Mouse (Mus musculus) MEL (cell line): ENCODE results near the gene Clns1a. TPM values are rescaled to one million over a fixed set of nuclear protein-coding genes. Genes with fewer than 3 reads are reported as not detected.

Experiments used
- DNase-seq: peaks from one replicate; pipeline ENCODE4 v3.0.0; 2011; ENCODE audit warnings: low read depth, low spot score
- H3K27ac ChIP-seq: 2 replicates; pipeline ENCODE4 v1.5.1; 2012; ENCODE audit warnings: low read depth, mild to moderate bottlenecking, control low read depth, low read length, moderate library complexity; ENCODE audit not compliant: control insufficient read depth
- H3K27me3 ChIP-seq, 2 experiments: fragments of 150-350 bp in 1 of 2; sonication (generic) in 1 of 2; 2 replicates each; pipeline ENCODE4 v1.6.1; 2012; ENCODE audit warnings: low read length in 2 of 2, mild to moderate bottlenecking in 2 of 2, improper control_type of control experiment in 1 of 2, moderate library complexity in 1 of 2; ENCODE audit not compliant: insufficient read depth in 2 of 2, control insufficient read depth in 1 of 2
- H3K36me3 ChIP-seq, 2 experiments: 2 replicates each; pipeline ENCODE4 v1.6.1; 2012 to 2014; ENCODE audit warnings: low read length in 2 of 2, improper control_type of control experiment in 1 of 2, inconsistent platforms in 1 of 2, mild to moderate bottlenecking in 1 of 2; ENCODE audit not compliant: insufficient read depth in 2 of 2, control insufficient read depth in 1 of 2
- H3K4me1 ChIP-seq, 2 experiments: fragments of 150-350 bp in 1 of 2; sonication (generic) in 1 of 2; 2 replicates each; pipeline ENCODE4 v1.6.1; 2012; ENCODE audit warnings: low read length in 2 of 2, improper control_type of control experiment in 1 of 2, mild to moderate bottlenecking in 1 of 2; ENCODE audit not compliant: insufficient read depth in 2 of 2, control insufficient read depth in 1 of 2
- H3K4me3 ChIP-seq, 2 experiments: fragments of 150-350 bp in 1 of 2; sonication (generic) in 1 of 2; 2 replicates each; pipeline ENCODE4 v1.5.1; 2012; ENCODE audit warnings: low read depth in 2 of 2, low read length in 2 of 2, mild to moderate bottlenecking in 2 of 2, moderate library complexity in 2 of 2, control low read depth in 1 of 2, improper control_type of control experiment in 1 of 2; ENCODE audit not compliant: control insufficient read depth in 1 of 2, insufficient read depth in 1 of 2
- H3K79me2 ChIP-seq: 2 replicates; pipeline ENCODE4 v1.6.1; 2012; ENCODE audit warnings: mild to moderate bottlenecking, low read length, moderate library complexity; ENCODE audit not compliant: control insufficient read depth, poor library complexity, insufficient read depth
- H3K9ac ChIP-seq: 2 replicates; pipeline ENCODE4 v1.6.1; 2012; ENCODE audit warnings: low read depth, mild to moderate bottlenecking, control low read depth, low read length, moderate library complexity; ENCODE audit not compliant: control insufficient read depth, poor library complexity, severe bottlenecking
- H3K9me3 ChIP-seq: fragments of 150-350 bp; sonication (generic); replicated peaks from 2 replicates; pipeline ENCODE4 v1.6.1; 2012; ENCODE audit warnings: mild to moderate bottlenecking, low read length, improper control_type of control experiment, moderate library complexity; ENCODE audit not compliant: insufficient read depth
- BHLHE40 ChIP-seq: IDR thresholded peaks from 2 replicates; pipeline ENCODE4 v1.6.1; 2012; ENCODE audit warnings: low read depth, mild to moderate bottlenecking, inconsistent platforms, low read length, improper control_type of control experiment, borderline replicate concordance
- CHD1 ChIP-seq: IDR thresholded peaks from 2 replicates; pipeline ENCODE4 v1.6.1; 2012; ENCODE audit warnings: low read depth, mild to moderate bottlenecking, inconsistent platforms, low read length, improper control_type of control experiment
- CHD2 ChIP-seq: IDR thresholded peaks from 2 replicates; pipeline ENCODE4 v1.6.1; 2011; ENCODE audit warnings: low read length, improper control_type of control experiment
- CTCF ChIP-seq, 3 experiments: IDR thresholded peaks in 2 of 3; conservative IDR thresholded peaks in 1 of 3; 2 replicates each; pipeline ENCODE4 v1.5.1; 2011 to 2012; ENCODE audit warnings: low read length in 3 of 3, low read depth in 2 of 3, mild to moderate bottlenecking in 2 of 3, improper control_type of control experiment in 1 of 3, inconsistent platforms in 1 of 3, mixed read lengths in 1 of 3, moderate library complexity in 1 of 3; ENCODE audit not compliant: control insufficient read depth in 1 of 3, insufficient read depth in 1 of 3, poor library complexity in 1 of 3, severe bottlenecking in 1 of 3
- E2F4 ChIP-seq: IDR thresholded peaks from 2 replicates; pipeline ENCODE4 v1.6.1; 2011; ENCODE audit warnings: low read depth, low read length, improper control_type of control experiment, borderline replicate concordance
- ELF1 ChIP-seq: IDR thresholded peaks from 2 replicates; pipeline ENCODE4 v1.6.1; 2014; ENCODE audit warnings: low read depth, mild to moderate bottlenecking, inconsistent platforms, low read length, improper control_type of control experiment, moderate library complexity
- EP300 ChIP-seq, 2 experiments: IDR thresholded peaks; 2 replicates each; pipeline ENCODE4 v1.6.1; 2011; ENCODE audit warnings: improper control_type of control experiment in 2 of 2, low read length in 2 of 2, low read depth in 1 of 2, mild to moderate bottlenecking in 1 of 2
- ETS1 ChIP-seq: IDR thresholded peaks from 2 replicates; pipeline ENCODE4 v1.6.1; 2012; ENCODE audit warnings: low read depth, mild to moderate bottlenecking, inconsistent platforms, low read length, improper control_type of control experiment, moderate library complexity
- GATA1 ChIP-seq: IDR thresholded peaks from 2 replicates; pipeline ENCODE4 v1.6.1; 2011; ENCODE audit warnings: low read depth, low read length, improper control_type of control experiment
- JUND ChIP-seq: IDR thresholded peaks from 2 replicates; pipeline ENCODE4 v1.6.1; 2011; ENCODE audit warnings: low read depth, mild to moderate bottlenecking, improper control_type of control experiment, low read length
- KAT2A ChIP-seq: conservative IDR thresholded peaks from 2 replicates; pipeline ENCODE4 v1.6.1; 2012; ENCODE audit warnings: low read depth, low read length, improper control_type of control experiment, inconsistent platforms
- MAFK ChIP-seq: IDR thresholded peaks from 2 replicates; pipeline ENCODE4 v1.6.1; 2011; ENCODE audit warnings: low read depth, mild to moderate bottlenecking, low read length, improper control_type of control experiment, borderline replicate concordance
- MAX ChIP-seq: IDR thresholded peaks from 2 replicates; pipeline ENCODE4 v1.6.1; 2011; ENCODE audit warnings: low read length, improper control_type of control experiment
- MXI1 ChIP-seq: IDR thresholded peaks from 2 replicates; pipeline ENCODE4 v1.6.1; 2011; ENCODE audit warnings: mild to moderate bottlenecking, low read depth, low read length, improper control_type of control experiment
- NELFE ChIP-seq: IDR thresholded peaks from 2 replicates; pipeline ENCODE4 v1.6.1; 2011; ENCODE audit warnings: low read depth, low read length, improper control_type of control experiment
- POLR2A ChIP-seq, 2 experiments: IDR thresholded peaks; 2 replicates each; pipeline ENCODE4 v1.6.1; 2011 to 2012; ENCODE audit warnings: low read length in 2 of 2, mild to moderate bottlenecking in 2 of 2, control low read depth in 1 of 2, improper control_type of control experiment in 1 of 2, low read depth in 1 of 2, moderate library complexity in 1 of 2; ENCODE audit not compliant: control insufficient read depth in 1 of 2, insufficient read depth in 1 of 2, poor library complexity in 1 of 2
- POLR2AphosphoS2 ChIP-seq: IDR thresholded peaks from 2 replicates; pipeline ENCODE4 v1.6.1; 2011; ENCODE audit warnings: low read length, improper control_type of control experiment
- POLR2AphosphoS5 ChIP-seq: IDR thresholded peaks from 2 replicates; pipeline ENCODE4 v1.6.1; 2012; ENCODE audit warnings: low read depth, borderline replicate concordance, mild to moderate bottlenecking, inconsistent platforms, low read length, moderate library complexity, mixed read lengths
- RAD21 ChIP-seq: IDR thresholded peaks from 2 replicates; pipeline ENCODE4 v1.6.1; 2011; ENCODE audit warnings: mild to moderate bottlenecking, low read depth, low read length, improper control_type of control experiment
- RCOR1 ChIP-seq: IDR thresholded peaks from 2 replicates; pipeline ENCODE4 v1.6.1; 2012; ENCODE audit warnings: low read depth, mild to moderate bottlenecking, inconsistent platforms, low read length, improper control_type of control experiment
- UBTF ChIP-seq: IDR thresholded peaks from 2 replicates; pipeline ENCODE4 v1.6.1; 2012; ENCODE audit warnings: low read depth, mild to moderate bottlenecking, inconsistent platforms, low read length, improper control_type of control experiment, moderate library complexity, borderline replicate concordance; ENCODE audit not compliant: insufficient read depth
- ZC3H11A ChIP-seq: IDR thresholded peaks from 2 replicates; pipeline ENCODE4 v1.6.1; 2012; ENCODE audit warnings: low read depth, mild to moderate bottlenecking, inconsistent platforms, low read length, improper control_type of control experiment
- ZMIZ1 ChIP-seq: IDR thresholded peaks from 2 replicates; pipeline ENCODE4 v1.6.1; 2012; ENCODE audit warnings: low read depth, mild to moderate bottlenecking, inconsistent platforms, low read length, improper control_type of control experiment, moderate library complexity
- polyA plus RNA-seq, 2 experiments: library from polyadenylated mRNA; stranded (reverse) in 1 of 2; unstranded in 1 of 2; fragments of >175 nt in 1 of 2; fragments of >200 nt in 1 of 2; gene quantifications; 2 replicates each; pipeline versions ENCODE4 v1.2.1 to v1.2.4; 2012; ENCODE audit warnings: low replicate concordance in 2 of 2, low read depth in 1 of 2; ENCODE audit not compliant: insufficient read length in 2 of 2, insufficient read depth in 1 of 2, missing spikeins in 1 of 2
- total RNA-seq: library from RNA; depleted of rRNA; stranded (reverse); fragments of 300-350 nt; gene quantifications from 2 replicates; pipeline ENCODE4 v1.2.3, GENCODE M21; 2012

Clns1a gene
- total and polyA plus RNA-seq, 3 experiments: 119 to 140 (median 130) TPM

- H3K9ac ChIP-seq: no peak overlapping the region
- DNase-seq: no peak
- H3K9me3 ChIP-seq: no peaks in the 10 kb centered on the region
- no peaks in the 10 kb centered on the region for H3K4me1 ChIP-seq
- TF ChIP-seq RCOR1: no peak
- no peak overlapping the region for H3K4me3 ChIP-seq
- H3K27me3 ChIP-seq: no peaks in the 10 kb centered on the region
- peaks cover 34% of the 10 kb centered on the region for H3K79me2 ChIP-seq
- peaks cover 0 to 5% of the 10 kb centered on the region in 2 experiments; a peak in 2 of 4 replicates for H3K36me3 ChIP-seq
- no peak overlapping the region for H3K27ac ChIP-seq
Observed at GRCm38 (mm10) chr7:97707123-97707522, 10.7 kb downstream of the Clns1a start.

DNA sequence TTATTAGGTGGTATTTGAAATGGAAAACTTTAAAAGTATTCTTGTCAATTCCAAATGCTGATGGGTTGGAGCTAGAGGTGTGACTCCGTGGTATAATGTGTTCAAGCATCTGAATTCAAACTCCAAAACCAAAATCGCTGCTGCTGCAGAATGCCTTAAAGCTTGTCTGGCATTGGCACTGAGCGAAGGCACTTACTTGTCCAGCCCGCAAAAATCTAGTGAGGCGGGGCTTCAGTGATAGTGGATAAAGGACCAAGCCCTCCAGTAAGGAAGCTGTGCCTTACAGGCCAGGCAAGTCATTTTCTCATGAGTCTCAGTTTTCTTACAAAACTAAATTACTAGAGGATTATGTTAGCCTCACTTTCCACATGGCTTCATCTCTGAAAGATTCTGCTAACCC lies 11.4 kb downstream of the Clns1a start:
- no peak overlapping the region for H3K9ac ChIP-seq
- TF ChIP-seq CHD1 (no peak), EP300 (IDR thresholded peaks at IDR 0.05; ENCODE audit: low read depth in 1 of 2, low read length in 2 of 2) (no peak), POLR2AphosphoS2 (no peak), JUND (no peak), MAFK (no peak), CTCF (IDR thresholded peaks at IDR 0.05 in 2 of 3, conservative IDR thresholded peaks at IDR 0.05 in 1 of 3; ENCODE audit: control insufficient read depth in 1 of 3, insufficient read depth in 1 of 3, low read depth in 2 of 3, low read length in 3 of 3, poor library complexity in 1 of 3, severe bottlenecking in 1 of 3) (no peak), UBTF (no peak), POLR2AphosphoS5 (no peak), NELFE (no peak), CHD2 (no peak), POLR2A (IDR thresholded peaks at IDR 0.05; ENCODE audit: control insufficient read depth in 1 of 2, insufficient read depth in 1 of 2, low read depth in 1 of 2, low read length in 2 of 2, poor library complexity in 1 of 2) (no peak)
- TF ChIP-seq, all 39 proteins: peak for 0
- Histone ChIP-seq H3K27me3 (no peaks in the 10 kb centered on the region), H3K36me3 (peaks cover 0 to 8% of the 10 kb centered on the region in 2 experiments; a peak in 2 of 4 replicates), H3K4me3 (no peak overlapping the region), H3K4me1 (no peaks in the 10 kb centered on the region), H3K9me3 (no peaks in the 10 kb centered on the region), H3K27ac (no peak overlapping the region), H3K79me2 (peaks cover 28% of the 10 kb centered on the region)
- no peak for DNase-seq

- Histone ChIP-seq H3K79me2 (peaks cover 16% of the 10 kb centered on the region), H3K27me3 (no peaks in the 10 kb centered on the region), H3K9me3 (no peaks in the 10 kb centered on the region)
- TF ChIP-seq RAD21: no peak
- no peak for TF ChIP-seq ZC3H11A
- TF ChIP-seq CTCF (IDR thresholded peaks at IDR 0.05 in 2 of 3, conservative IDR thresholded peaks at IDR 0.05 in 1 of 3; ENCODE audit: control insufficient read depth in 1 of 3, insufficient read depth in 1 of 3, low read depth in 2 of 3, low read length in 3 of 3, poor library complexity in 1 of 3, severe bottlenecking in 1 of 3): no peak
- no peak for TF ChIP-seq ETS1
- TF ChIP-seq E2F4: no peak
- no peak for TF ChIP-seq POLR2A (IDR thresholded peaks at IDR 0.05; ENCODE audit: control insufficient read depth in 1 of 2, insufficient read depth in 1 of 2, low read depth in 1 of 2, low read length in 2 of 2, poor library complexity in 1 of 2)
- no peak for TF ChIP-seq GATA1
- TF ChIP-seq MXI1: no peak
- TF ChIP-seq NELFE: no peak
- TF ChIP-seq ELF1: no peak
- TF ChIP-seq BHLHE40: no peak
- no peak for TF ChIP-seq MAX
- no peak for TF ChIP-seq UBTF
- no peak for TF ChIP-seq KAT2A
- no peak for TF ChIP-seq ZMIZ1
- TF ChIP-seq, all 39 proteins: peak for 0
- Histone ChIP-seq H3K4me3 (no peak overlapping the region), H3K36me3 (peaks cover 0 to 13% of the 10 kb centered on the region in 2 experiments; a peak in 2 of 4 replicates), H3K27ac (no peak overlapping the region), H3K4me1 (no peaks in the 10 kb centered on the region), H3K9ac (no peak overlapping the region)
- DNase-seq: no peak
Observed at GRCm38 (mm10) chr7:97709204-97709603, 12.8 kb downstream of the Clns1a start.
